Mouse (Mus musculus): Measurements from ENCODE around the gene Ak7. TPM values are rescaled to one million over a fixed set of nuclear protein-coding genes. Genes with fewer than 3 reads are reported as not detected.

Gene Ak7
- polyA plus RNA-seq, 1 experiment, result 0.02 TPM

DNA sequence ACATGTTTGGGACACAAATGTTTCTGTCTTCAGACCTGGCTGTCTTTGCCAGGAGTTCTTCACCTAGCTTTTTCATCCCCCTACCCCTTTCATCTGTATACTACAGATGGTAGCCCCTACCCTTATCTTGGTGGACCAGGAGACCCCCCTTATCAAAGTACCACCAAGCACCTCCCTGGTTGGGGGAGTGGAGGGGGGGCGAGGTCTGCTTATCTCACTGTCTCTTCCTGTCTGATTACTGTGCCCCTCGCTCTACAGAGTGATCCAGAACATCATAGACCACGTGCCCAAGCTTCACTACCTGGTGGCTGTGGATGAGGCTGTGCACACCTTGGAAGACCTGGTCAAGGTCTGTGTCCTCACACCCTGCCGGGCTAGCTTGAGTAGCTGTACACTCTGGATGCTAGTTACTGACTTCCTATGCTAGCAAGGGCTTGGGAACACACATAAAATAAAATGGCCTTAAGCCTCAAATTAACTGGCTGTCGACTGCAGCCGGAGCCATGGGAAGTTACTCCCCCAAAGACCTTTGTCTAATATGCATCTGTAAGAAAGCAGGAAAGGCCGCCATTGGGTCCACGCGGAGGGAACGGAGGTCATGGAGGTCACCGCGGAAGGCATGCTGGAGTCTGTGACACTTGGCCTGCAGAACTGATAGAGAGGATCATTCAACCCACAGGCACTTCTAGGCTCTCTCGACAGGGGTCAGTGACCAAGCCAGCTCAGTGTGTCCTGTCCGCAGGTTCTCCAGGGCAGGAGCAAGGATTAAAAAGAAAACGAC lies 32.7 kb downstream of the Ak7 start:
- Histone ChIP-seq H3K4me3 (no peak overlapping the region), H3K27me3 (ENCODE audit: control insufficient read depth, insufficient read depth, insufficient read length) (no peaks in the 10 kb centered on the region), H3K4me2 (ENCODE audit: low read depth) (no peak overlapping the region), H3K79me2 (ENCODE audit: control insufficient read depth, insufficient read depth) (no peaks in the 10 kb centered on the region), H3ac (ENCODE audit: control insufficient read depth, insufficient read length) (no peak overlapping the region), H3K36me3 (ENCODE audit: control insufficient read depth, insufficient read depth) (no peaks in the 10 kb centered on the region)
- no peak for TF ChIP-seq POLR2AphosphoS2 (IDR thresholded peaks at IDR 0.05; ENCODE audit: insufficient read length, low read depth)
- no peak for TF ChIP-seq POLR2A (IDR thresholded peaks at IDR 0.05; ENCODE audit: insufficient read length, low read depth)
- TF ChIP-seq MYOG (IDR thresholded peaks at IDR 0.05; ENCODE audit: control insufficient read depth in 1 of 3, insufficient read depth in 1 of 3, insufficient read length in 2 of 3, low read depth in 2 of 3), result no peak
- no peak for TF ChIP-seq REST (IDR thresholded peaks at IDR 0.05; ENCODE audit: insufficient read depth, insufficient read length)

GRCm38 (mm10) chr12:105739656-105740055 lies 33.9 kb downstream of the Ak7 start:
- H3K79me2 ChIP-seq (ENCODE audit: control insufficient read depth, insufficient read depth), result no peaks in the 10 kb centered on the region
- H3K27me3 ChIP-seq (ENCODE audit: control insufficient read depth, insufficient read depth, insufficient read length), result no peaks in the 10 kb centered on the region
- H3K4me2 ChIP-seq (ENCODE audit: low read depth), result no peak overlapping the region
- no peak overlapping the region for H3K4me3 ChIP-seq
- no peak overlapping the region for H3ac ChIP-seq (ENCODE audit: control insufficient read depth, insufficient read length)
- TF ChIP-seq TCF3 (IDR thresholded peaks at IDR 0.05; ENCODE audit: insufficient read length, low read depth) (no peak), MYOD1 (IDR thresholded peaks at IDR 0.05; ENCODE audit: control insufficient read depth in 1 of 3, insufficient read length in 2 of 3, low read depth in 2 of 3) (no peak), TCF12 (IDR thresholded peaks at IDR 0.05; ENCODE audit: insufficient read depth, poor library complexity, severe bottlenecking) (no peak), MAX (IDR thresholded peaks at IDR 0.05; ENCODE audit: low read depth) (no peak), SRF (IDR thresholded peaks at IDR 0.05; ENCODE audit: control insufficient read depth, insufficient read length, low read depth) (no peak), CEBPB (IDR thresholded peaks at IDR 0.05; ENCODE audit: insufficient read depth, poor library complexity, severe bottlenecking) (no peak), REST (IDR thresholded peaks at IDR 0.05; ENCODE audit: insufficient read depth, insufficient read length) (no peak), USF1 (IDR thresholded peaks at IDR 0.05; ENCODE audit: low read depth) (no peak), E2F4 (IDR thresholded peaks at IDR 0.05; ENCODE audit: insufficient read depth) (no peak), POLR2A (IDR thresholded peaks at IDR 0.05; ENCODE audit: insufficient read length, low read depth) (no peak), POLR2AphosphoS2 (IDR thresholded peaks at IDR 0.05; ENCODE audit: insufficient read length, low read depth) (no peak), MYOG (IDR thresholded peaks at IDR 0.05; ENCODE audit: control insufficient read depth in 1 of 3, insufficient read depth in 1 of 3, insufficient read length in 2 of 3, low read depth in 2 of 3) (no peak)
- H3K36me3 ChIP-seq (ENCODE audit: control insufficient read depth, insufficient read depth), result no peaks in the 10 kb centered on the region

- Histone ChIP-seq H3K4me3 (no peak overlapping the region), H3K79me2 (ENCODE audit: control insufficient read depth, insufficient read depth) (no peaks in the 10 kb centered on the region), H3K36me3 (ENCODE audit: control insufficient read depth, insufficient read depth) (no peaks in the 10 kb centered on the region), H3K4me2 (ENCODE audit: low read depth) (no peak overlapping the region), H3K27me3 (ENCODE audit: control insufficient read depth, insufficient read depth, insufficient read length) (no peaks in the 10 kb centered on the region), H3ac (ENCODE audit: control insufficient read depth, insufficient read length) (no peak overlapping the region)
- TF ChIP-seq USF1 (IDR thresholded peaks at IDR 0.05; ENCODE audit: low read depth) (no peak), TCF3 (IDR thresholded peaks at IDR 0.05; ENCODE audit: insufficient read length, low read depth) (no peak), E2F4 (IDR thresholded peaks at IDR 0.05; ENCODE audit: insufficient read depth) (no peak), SRF (IDR thresholded peaks at IDR 0.05; ENCODE audit: control insufficient read depth, insufficient read length, low read depth) (no peak), CEBPB (IDR thresholded peaks at IDR 0.05; ENCODE audit: insufficient read depth, poor library complexity, severe bottlenecking) (no peak), POLR2AphosphoS2 (IDR thresholded peaks at IDR 0.05; ENCODE audit: insufficient read length, low read depth) (no peak), POLR2A (IDR thresholded peaks at IDR 0.05; ENCODE audit: insufficient read length, low read depth) (no peak), REST (IDR thresholded peaks at IDR 0.05; ENCODE audit: insufficient read depth, insufficient read length) (no peak), MYOG (IDR thresholded peaks at IDR 0.05; ENCODE audit: control insufficient read depth in 1 of 3, insufficient read depth in 1 of 3, insufficient read length in 2 of 3, low read depth in 2 of 3) (no peak), MYOD1 (IDR thresholded peaks at IDR 0.05; ENCODE audit: control insufficient read depth in 1 of 3, insufficient read length in 2 of 3, low read depth in 2 of 3) (no peak), TCF12 (IDR thresholded peaks at IDR 0.05; ENCODE audit: insufficient read depth, poor library complexity, severe bottlenecking) (no peak), MAX (IDR thresholded peaks at IDR 0.05; ENCODE audit: low read depth) (no peak)
Measured at GRCm38 (mm10) chr12:105748114-105748513, 42.3 kb downstream of the Ak7 start.

- H3ac ChIP-seq (ENCODE audit: control insufficient read depth, insufficient read length), result no peak overlapping the region
- no peaks in the 10 kb centered on the region for H3K36me3 ChIP-seq (ENCODE audit: control insufficient read depth, insufficient read depth)
- H3K4me2 ChIP-seq (ENCODE audit: low read depth), result no peak overlapping the region
- no peak overlapping the region for H3K4me3 ChIP-seq
- no peak for TF ChIP-seq SRF (IDR thresholded peaks at IDR 0.05; ENCODE audit: control insufficient read depth, insufficient read length, low read depth)
- TF ChIP-seq MYOG (IDR thresholded peaks at IDR 0.05; ENCODE audit: control insufficient read depth in 1 of 3, insufficient read depth in 1 of 3, insufficient read length in 2 of 3, low read depth in 2 of 3), result no peak
- no peak for TF ChIP-seq POLR2A (IDR thresholded peaks at IDR 0.05; ENCODE audit: insufficient read length, low read depth)
- no peak for TF ChIP-seq TCF3 (IDR thresholded peaks at IDR 0.05; ENCODE audit: insufficient read length, low read depth)
- TF ChIP-seq E2F4 (IDR thresholded peaks at IDR 0.05; ENCODE audit: insufficient read depth), result no peak
- no peak for TF ChIP-seq POLR2AphosphoS2 (IDR thresholded peaks at IDR 0.05; ENCODE audit: insufficient read length, low read depth)
- no peak for TF ChIP-seq USF1 (IDR thresholded peaks at IDR 0.05; ENCODE audit: low read depth)
- TF ChIP-seq CEBPB (IDR thresholded peaks at IDR 0.05; ENCODE audit: insufficient read depth, poor library complexity, severe bottlenecking), result no peak
- no peak for TF ChIP-seq TCF12 (IDR thresholded peaks at IDR 0.05; ENCODE audit: insufficient read depth, poor library complexity, severe bottlenecking)
- no peak for TF ChIP-seq MAX (IDR thresholded peaks at IDR 0.05; ENCODE audit: low read depth)
- TF ChIP-seq REST (IDR thresholded peaks at IDR 0.05; ENCODE audit: insufficient read depth, insufficient read length), result no peak
- TF ChIP-seq MYOD1 (IDR thresholded peaks at IDR 0.05; ENCODE audit: control insufficient read depth in 1 of 3, insufficient read length in 2 of 3, low read depth in 2 of 3), result no peak
- H3K79me2 ChIP-seq (ENCODE audit: control insufficient read depth, insufficient read depth), result no peaks in the 10 kb centered on the region
- H3K27me3 ChIP-seq (ENCODE audit: control insufficient read depth, insufficient read depth, insufficient read length), result no peaks in the 10 kb centered on the region
Measured at GRCm38 (mm10) chr12:105753813-105754212, 48.0 kb downstream of the Ak7 start.

Measured in myocyte (in vitro differentiated cells).